Mouse (Mus musculus): ENCODE measurements around the gene Ddi1. TPM values are rescaled to one million over a fixed set of nuclear protein-coding genes. Genes with fewer than 3 reads are reported as not detected.
"Not testable (repeated sequence)": the region's sequence is repeated elsewhere in the genome, so short reads cannot be mapped to it uniquely, and the experiment has no call there.

Gene Ddi1
- polyA plus RNA-seq, 1 experiment, result not detected

DNA sequence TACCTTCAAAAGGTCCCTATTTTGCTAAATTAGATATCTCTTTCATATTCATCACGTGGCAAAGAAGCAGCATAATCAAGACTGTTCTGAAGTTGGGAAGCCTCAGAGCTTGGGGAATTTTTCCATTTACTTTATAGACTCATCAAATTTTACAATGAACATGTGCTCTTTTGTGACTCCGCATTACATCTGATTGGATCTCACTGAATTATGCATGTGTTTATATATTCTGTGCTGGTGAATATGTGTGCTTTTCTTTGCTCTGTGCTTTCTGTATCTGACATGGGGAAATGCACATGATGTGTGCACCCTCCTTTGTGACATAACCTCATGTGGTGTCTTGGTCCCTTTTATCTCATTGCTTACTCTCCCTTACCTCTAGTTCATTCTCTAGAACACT, 17.7 kb downstream of the Ddi1 start:
- Histone ChIP-seq H3ac (ENCODE audit: control insufficient read depth, insufficient read length, low read depth) (no peak overlapping the region), H3K4me3 (ENCODE audit: insufficient read depth, poor library complexity, severe bottlenecking) (no peak overlapping the region), H3K36me3 (ENCODE audit: control insufficient read depth, insufficient read depth) (no peaks in the 10 kb centered on the region), H3K79me2 (ENCODE audit: control insufficient read depth, insufficient read depth) (no peaks in the 10 kb centered on the region), H3K27me3 (ENCODE audit: control insufficient read depth, insufficient read depth, insufficient read length) (no peaks in the 10 kb centered on the region), H3K79me3 (ENCODE audit: low read depth) (no peaks in the 10 kb centered on the region)
- TF ChIP-seq MAX (IDR thresholded peaks at IDR 0.05) (no peak), CEBPB (IDR thresholded peaks at IDR 0.05; ENCODE audit: low read depth) (no peak), USF1 (IDR thresholded peaks at IDR 0.05; ENCODE audit: low read depth) (no peak), MYOG (IDR thresholded peaks at IDR 0.05; ENCODE audit: control insufficient read depth, extremely low read depth, insufficient read length) (no peak)

GRCm38 (mm10) chr9:6250320-6250719, 19.3 kb downstream of the Ddi1 start:
- Histone ChIP-seq H3K79me2 (ENCODE audit: control insufficient read depth, insufficient read depth) (no peaks in the 10 kb centered on the region), H3K36me3 (ENCODE audit: control insufficient read depth, insufficient read depth) (no peaks in the 10 kb centered on the region), H3K79me3 (ENCODE audit: low read depth) (no peaks in the 10 kb centered on the region), H3K4me3 (ENCODE audit: insufficient read depth, poor library complexity, severe bottlenecking) (no peak overlapping the region), H3ac (ENCODE audit: control insufficient read depth, insufficient read length, low read depth) (no peak overlapping the region), H3K27me3 (ENCODE audit: control insufficient read depth, insufficient read depth, insufficient read length) (no peaks in the 10 kb centered on the region)
- TF ChIP-seq MYOG (IDR thresholded peaks at IDR 0.05; ENCODE audit: control insufficient read depth, extremely low read depth, insufficient read length), result no peak
- TF ChIP-seq MAX (IDR thresholded peaks at IDR 0.05), result no peak
- TF ChIP-seq CTCF (IDR thresholded peaks at IDR 0.05; ENCODE audit: control insufficient read depth, insufficient read depth, insufficient read length), result no peak
- no peak for TF ChIP-seq FOSL1 (IDR thresholded peaks at IDR 0.05; ENCODE audit: insufficient read depth, low read length, poor library complexity, severe bottlenecking)
- no peak for TF ChIP-seq MYOD1 (IDR thresholded peaks at IDR 0.05; ENCODE audit: control insufficient read depth, insufficient read length, low read depth)
- TF ChIP-seq CEBPB (IDR thresholded peaks at IDR 0.05; ENCODE audit: low read depth), result no peak
- TF ChIP-seq USF1 (IDR thresholded peaks at IDR 0.05; ENCODE audit: low read depth), result no peak

- not testable (repeated sequence) for H3K79me3 ChIP-seq (ENCODE audit: low read depth); H3K4me3 ChIP-seq (ENCODE audit: insufficient read depth, poor library complexity, severe bottlenecking); H3ac ChIP-seq (ENCODE audit: control insufficient read depth, insufficient read length, low read depth); H3K36me3 ChIP-seq (ENCODE audit: control insufficient read depth, insufficient read depth); H3K27me3 ChIP-seq (ENCODE audit: control insufficient read depth, insufficient read depth, insufficient read length); H3K79me2 ChIP-seq (ENCODE audit: control insufficient read depth, insufficient read depth)
Measured at GRCm38 (mm10) chr9:6235982-6236381, 33.7 kb downstream of the Ddi1 start.

- no peaks in the 10 kb centered on the region for H3K27me3 ChIP-seq (ENCODE audit: control insufficient read depth, insufficient read depth, insufficient read length)
- H3K79me2 ChIP-seq (ENCODE audit: control insufficient read depth, insufficient read depth), result no peaks in the 10 kb centered on the region
- H3K79me3 ChIP-seq (ENCODE audit: low read depth), result no peaks in the 10 kb centered on the region
- no peak overlapping the region for H3ac ChIP-seq (ENCODE audit: control insufficient read depth, insufficient read length, low read depth)
- no peaks in the 10 kb centered on the region for H3K36me3 ChIP-seq (ENCODE audit: control insufficient read depth, insufficient read depth)
- no peak overlapping the region for H3K4me3 ChIP-seq (ENCODE audit: insufficient read depth, poor library complexity, severe bottlenecking)
- TF ChIP-seq MYOD1 (IDR thresholded peaks at IDR 0.05; ENCODE audit: control insufficient read depth, insufficient read length, low read depth) (no peak), FOSL1 (IDR thresholded peaks at IDR 0.05; ENCODE audit: insufficient read depth, low read length, poor library complexity, severe bottlenecking) (no peak), CEBPB (IDR thresholded peaks at IDR 0.05; ENCODE audit: low read depth) (no peak), USF1 (IDR thresholded peaks at IDR 0.05; ENCODE audit: low read depth) (no peak), MYOG (IDR thresholded peaks at IDR 0.05; ENCODE audit: control insufficient read depth, extremely low read depth, insufficient read length) (no peak), MAX (IDR thresholded peaks at IDR 0.05) (no peak), CTCF (IDR thresholded peaks at IDR 0.05; ENCODE audit: control insufficient read depth, insufficient read depth, insufficient read length) (no peak)
Measured at GRCm38 (mm10) chr9:6217505-6217904, 52.1 kb downstream of the Ddi1 start.

DNA sequence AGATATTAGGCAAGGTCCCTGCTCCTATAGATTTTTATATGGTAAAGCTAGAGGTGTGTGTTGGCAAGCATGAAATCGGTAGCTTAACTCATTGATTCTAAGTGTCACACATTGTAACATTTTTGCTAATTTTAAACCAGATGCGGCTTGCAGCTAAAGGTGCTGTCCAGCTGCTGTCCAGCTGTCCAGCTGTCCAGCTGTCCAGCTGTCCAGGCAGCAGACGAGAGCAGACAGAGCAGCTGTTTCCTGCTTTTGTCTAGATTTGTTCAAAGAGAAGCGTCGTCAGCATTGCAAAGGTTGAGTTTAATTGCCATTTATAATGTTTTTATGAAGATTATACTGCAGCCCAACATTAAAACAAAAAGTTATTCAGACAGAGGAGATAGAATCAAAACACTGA, 56.8 kb downstream of the Ddi1 start:
- no peaks in the 10 kb centered on the region for H3K27me3 ChIP-seq (ENCODE audit: control insufficient read depth, insufficient read depth, insufficient read length)
- H3K4me3 ChIP-seq (ENCODE audit: insufficient read depth, poor library complexity, severe bottlenecking), result no peak overlapping the region
- no peak overlapping the region for H3ac ChIP-seq (ENCODE audit: control insufficient read depth, insufficient read length, low read depth)
- H3K36me3 ChIP-seq (ENCODE audit: control insufficient read depth, insufficient read depth), result no peaks in the 10 kb centered on the region
- TF ChIP-seq CEBPB (IDR thresholded peaks at IDR 0.05; ENCODE audit: low read depth) (no peak), MYOD1 (IDR thresholded peaks at IDR 0.05; ENCODE audit: control insufficient read depth, insufficient read length, low read depth) (peak; percentile 51)
- H3K79me3 ChIP-seq (ENCODE audit: low read depth), result no peaks in the 10 kb centered on the region
- H3K79me2 ChIP-seq (ENCODE audit: control insufficient read depth, insufficient read depth), result no peaks in the 10 kb centered on the region

Other genes starting within 250 kb of the Ddi1 start
- gene Pdgfd, start 101.3 kb downstream of the Ddi1 start, polyA plus RNA-seq (2012; fragmentation: generic; extraction: Trizol), result 0.91 TPM

All from C2C12 (cell line).